Mouse (Mus musculus): ENCODE data around the gene Optn.

DNA sequence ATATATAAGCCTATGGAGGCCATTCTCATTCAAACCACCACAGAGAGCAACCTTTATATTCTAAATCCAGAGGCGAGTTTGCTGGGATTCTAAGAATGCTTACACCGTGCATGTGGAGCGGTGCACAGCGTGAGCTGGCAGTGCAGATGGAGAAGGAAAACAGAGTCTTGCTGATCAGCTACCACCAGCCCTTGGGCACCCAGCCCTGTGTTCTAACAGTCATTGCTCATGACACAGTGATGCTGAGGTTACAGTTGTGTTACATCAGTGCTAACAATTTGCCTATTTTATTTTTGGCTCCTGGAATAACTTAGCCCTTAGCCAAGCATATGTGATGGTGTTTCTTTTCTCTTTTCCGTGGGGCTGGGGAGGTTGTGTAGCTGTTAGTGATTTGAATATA lies 31.0 kb upstream of the Optn start:
- no peak for TF ChIP-seq ZNF384 (IDR thresholded peaks at IDR 0.05; ENCODE audit: low read depth, low read length)
- TF ChIP-seq CHD2 (IDR thresholded peaks at IDR 0.05; ENCODE audit: low read depth, low read length), result no peak
- TF ChIP-seq HCFC1 (IDR thresholded peaks at IDR 0.05; ENCODE audit: borderline replicate concordance, insufficient read depth, low read length), result no peak
- TF ChIP-seq MAFK (IDR thresholded peaks at IDR 0.05; ENCODE audit: insufficient read depth, low read depth, low read length), result no peak

All from ES-E14 (cell line).